Comparison of ENCODE assay signal across 26 mouse cellular contexts in the genomic region with DNA sequence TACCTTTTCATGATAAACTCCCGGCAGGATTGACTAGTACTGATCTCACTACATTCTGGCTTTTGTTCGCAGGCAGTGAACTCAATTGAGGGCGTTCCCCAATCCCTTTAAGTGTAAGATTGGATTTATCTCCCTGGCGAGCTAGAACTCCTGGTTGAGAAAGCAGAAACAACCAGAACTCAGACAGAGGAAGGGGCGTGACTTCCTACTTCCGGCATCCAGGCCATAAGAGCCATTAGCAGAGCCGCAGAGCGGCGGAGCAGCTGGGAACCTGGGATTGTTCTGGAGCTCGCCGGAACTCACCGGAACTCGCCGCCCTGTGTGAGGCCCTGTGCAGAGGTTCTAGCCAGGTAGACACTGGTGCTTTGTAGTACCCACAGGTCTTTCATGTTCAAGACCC. TPM values are rescaled to one million over a fixed set of nuclear protein-coding genes. Genes with fewer than 3 reads are reported as not detected.
DNase-seq lines count a peak whose midpoint lies in the region; ATAC-seq and TF ChIP-seq lines count a peak whose summit lies in the region.
"Had no signal": no experiment of that assay in that cellular context is flagged by ENCODE, and none has a peak within 500 bp of the region (broad histone marks: within the 10 kb centered on the region; RNA-seq: fewer than 3 reads in every experiment).

No protein-coding gene starts in this region.

- H3K27me3 ChIP-seq in E14TG2a.4 (ENCODE audit: insufficient read depth, low read length): no peaks in the 10 kb centered on the region
- H3K27me3 ChIP-seq: heart, embryonic 15.5 days; hindbrain, embryonic 12.5 days; limb, embryonic 15.5 days; liver, embryonic 15.5 days had no signal

- H3K36me3 ChIP-seq in E14TG2a.4 (ENCODE audit: insufficient read depth, low read length) (peaks cover 7% of the 10 kb centered on the region), ES-E14 (ENCODE audit: control insufficient read depth, insufficient read depth, low read length, poor library complexity, severe bottlenecking) (no peaks in the 10 kb centered on the region)
- H3K36me3 ChIP-seq: embryonic facial prominence, embryonic 10.5 days; heart, embryonic 15.5 days; hindbrain, embryonic 12.5 days; limb, embryonic 15.5 days; liver, embryonic 15.5 days; midbrain, embryonic 10.5 days had no signal

- in situ Hi-C loops in ES-E14 (cut with MboI; ENCODE audit: low sequenced_read_pairs in 2 of 2, unreplicated experiment in 2 of 2): loop anchor here in 1 of 2 experiments (10.0 kb wide), 1 partner anchor 129 kb away; no protein-coding TSS in a partner anchor

- intact Hi-C loops in gastrocnemius, postnatal 14 days (cut with DNase I; ENCODE audit: low total_unique reads): no loop called here

- no peaks in the 10 kb centered on the region for H3K9me3 ChIP-seq in E14TG2a.4 (ENCODE audit: low read length)
- no peaks in the 10 kb centered on the region for H3K9me3 ChIP-seq in ES-E14 (ENCODE audit: control insufficient read depth, insufficient read depth, low read depth, low read length)
- H3K9me3 ChIP-seq: embryonic facial prominence, embryonic 10.5 days; heart, embryonic 15.5 days; hindbrain, embryonic 12.5 days; limb, embryonic 15.5 days; liver, embryonic 15.5 days; midbrain, embryonic 10.5 days had no signal

- H3K4me1 ChIP-seq in E14TG2a.4 (replicated peaks; ENCODE audit: low read depth, low read length) (peaks cover 36% of the 10 kb centered on the region), ES-E14 (ENCODE audit: control insufficient read depth in 2 of 2, insufficient read depth in 2 of 2, low read length in 2 of 2, poor library complexity in 1 of 2) (no peaks in the 10 kb centered on the region)
- H3K4me1 ChIP-seq: embryonic facial prominence, embryonic 10.5 days; heart, embryonic 15.5 days; hindbrain, embryonic 12.5 days; limb, embryonic 15.5 days; liver, embryonic 15.5 days; midbrain, embryonic 10.5 days had no signal

- DNase-seq in heart, adult 8-10 months (ENCODE audit: low spot score): peak; percentile 61
- DNase-seq in heart, postnatal 4 days: no peak
- peak; percentile 77 for DNase-seq in ES-E14 (ENCODE audit: low read depth, low spot score)
- DNase-seq in spleen, postnatal 4 days (ENCODE audit: low spot score in 2 of 2): no peak
- DNase-seq in gastrocnemius, postnatal 14 days: no peak
- DNase-seq: adrenal gland, postnatal 36 days; B cell, adult 2 months; cerebellum, adult 8-10 months; gastrocnemius, postnatal 10 days; kidney, adult 2 months; kidney, postnatal 14 days; retina, postnatal 1 day; thymus, postnatal 36 days had no signal

- H3K9ac ChIP-seq in ES-E14 (ENCODE audit: insufficient read depth, low read depth, low read length, poor library complexity, severe bottlenecking): peak overlapping the region; percentile 3; the same call in 1 of the 2 replicates
- H3K9ac ChIP-seq: heart, embryonic 15.5 days; hindbrain, embryonic 12.5 days; limb, embryonic 15.5 days; liver, embryonic 15.5 days had no signal

- peak overlapping the region; percentile 58; the same call in 1 of the 2 replicates for H3K27ac ChIP-seq in ES-E14 (ENCODE audit: insufficient read depth, low read depth, low read length, poor library complexity, severe bottlenecking)
- H3K27ac ChIP-seq: embryonic facial prominence, embryonic 10.5 days; heart, embryonic 15.5 days; hindbrain, embryonic 12.5 days; layer of hippocampus, adult 2 months; limb, embryonic 15.5 days; liver, embryonic 15.5 days; midbrain, embryonic 10.5 days; stomach, postnatal 0 days had no signal

- peak; percentile 82 for ATAC-seq in megakaryocyte, adult 5-6 weeks (ENCODE audit: poor library complexity, severe bottlenecking)
- ATAC-seq: inflammation-experienced regulatory T-cells, adult 6 months had no signal

- H3K4me3 ChIP-seq in E14TG2a.4 (replicated peaks; ENCODE audit: low read length) (peak overlapping the region; percentile 79), ES-E14 (ENCODE audit: insufficient read depth in 1 of 2, low read depth in 1 of 2, low read length in 2 of 2, poor library complexity in 1 of 2, severe bottlenecking in 1 of 2) (peak overlapping the region; percentile 15 to 71)
- H3K4me3 ChIP-seq: embryonic facial prominence, embryonic 10.5 days; heart, embryonic 15.5 days; hindbrain, embryonic 12.5 days; layer of hippocampus, adult 2 months; limb, embryonic 15.5 days; liver, embryonic 15.5 days; midbrain, embryonic 10.5 days had no signal

- no peak for TF ChIP-seq CTCF in E14TG2a.4 (conservative IDR thresholded peaks at IDR 0.05; ENCODE audit: low read length)

TF ChIP-seq in ES-E14, 5 proteins besides CTCF, POLR2A, EP300 and RAD21:
- TF ChIP-seq CHD2 (IDR thresholded peaks at IDR 0.05; ENCODE audit: low read depth, low read length) (no peak), MAFK (IDR thresholded peaks at IDR 0.05; ENCODE audit: insufficient read depth, low read depth, low read length) (no peak), HCFC1 (IDR thresholded peaks at IDR 0.05; ENCODE audit: borderline replicate concordance, insufficient read depth, low read length) (no peak; the same call in 1 of the 2 replicates), ZC3H11A (IDR thresholded peaks at IDR 0.05; ENCODE audit: borderline replicate concordance, low read depth, low read length) (no peak), ZNF384 (IDR thresholded peaks at IDR 0.05; ENCODE audit: low read depth, low read length) (no peak)

RNA-seq across cellular contexts. Expression of a gene that starts 22.0 kb away (rescaled TPM):
- 10 to 100 TPM; 49.5 to 61.3 (median 54.1) TPM for total RNA-seq in heart, adult 8-10 months (2022)
- 10 to 100 TPM; 55.9 to 61.1 TPM for total RNA-seq in heart, postnatal 4 days (2021)
- total RNA-seq in ES-E14 (2012; rRNA removed): 13.2 and 19.2 TPM in 2 replicates
- total RNA-seq in megakaryocyte, adult 5-6 weeks (2015): 88.0 and 114 TPM in 2 replicates
- total RNA-seq in megakaryocyte, adult 5-6 weeks (2017): 124 and 139 TPM in 2 replicates
- total RNA-seq in gastrocnemius, postnatal 14 days (2021): 10 to 100 TPM; 23.6 to 27.9 TPM

RNA-seq across cellular contexts. Expression of a gene that starts 28.5 kb away (rescaled TPM):
- 100 to 1,000 TPM; 345 to 402 (median 349) TPM for total RNA-seq in heart, adult 8-10 months (2022)
- total RNA-seq in heart, postnatal 4 days (2021): 100 to 1,000 TPM; 351 to 365 TPM
- 4.2 and 6.8 TPM in 2 replicates for total RNA-seq in ES-E14 (2012; rRNA removed)
- not detected in 2 replicates for total RNA-seq in megakaryocyte, adult 5-6 weeks (2015)
- total RNA-seq in megakaryocyte, adult 5-6 weeks (2017): not detected in 2 replicates
- 100 to 1,000 TPM; 228 to 241 TPM for total RNA-seq in gastrocnemius, postnatal 14 days (2021)
- total RNA-seq: monocyte, adult 5-6 weeks had no signal

RNA-seq across cellular contexts. Expression of a gene that starts 29.1 kb away (rescaled TPM):
- under 1 TPM in 2 of 4 experiments, not detected in 2; 0.17 to 0.19 TPM for total RNA-seq in heart, adult 8-10 months (2022)
- total RNA-seq in heart, postnatal 4 days (2021): under 1 TPM; 0.23 to 0.31 TPM
- total RNA-seq in ES-E14 (2012; rRNA removed): 0.21 TPM in 1 of 2 replicates, not detected in the other
- 0.20 TPM in 1 of 2 replicates, not detected in the other for total RNA-seq in megakaryocyte, adult 5-6 weeks (2015)
- not detected in 2 replicates for total RNA-seq in megakaryocyte, adult 5-6 weeks (2017)
- total RNA-seq in gastrocnemius, postnatal 14 days (2021): not detected
- total RNA-seq: layer of hippocampus, adult 2 months; left cerebral cortex, postnatal 25 days had no signal

Comparison
In these comparisons a context has a peak if more than half of its experiments do, and no peak if none do; other contexts are left out.
1. DNase-seq: peak in heart, adult 8-10 months (single experiment) and ES-E14 (single experiment); none in heart, postnatal 4 days (single experiment), spleen, postnatal 4 days (0 of 2) and gastrocnemius, postnatal 14 days (single experiment).
2. RNA of a gene that starts 28.5 kb away (total RNA-seq): 351 to 365 TPM in heart, postnatal 4 days, 345 to 402 TPM in heart, adult 8-10 months and 228 to 241 TPM in gastrocnemius, postnatal 14 days; 4.2 to 6.8 TPM in ES-E14 and not detected in megakaryocyte, adult 5-6 weeks; every median in the first group is over 10 times any median in the second.